Mouse (Mus musculus) layer of hippocampus, postnatal 10 days (tissue): ENCODE data around the gene R3hdml. TPM values are rescaled to one million over a fixed set of nuclear protein-coding genes. Genes with fewer than 3 reads are reported as not detected.
A peak's percentile ranks its signal among the peaks of the same experiment; 100 is the strongest.

ENCODE experiments used
- DNase-seq, 2 experiments: peaks; one replicate each; pipeline ENCODE4 v3.0.0; 2021; ENCODE audit warnings: low spot score in 2 of 2
- total RNA-seq, 2 experiments: library from RNA; stranded (reverse); gene quantifications; 2 replicates each; pipeline ENCODE4 v1.2.3; 2021

Gene R3hdml
- total RNA-seq, 2 experiments from 2014 or later: 0.51 to 0.55 TPM

- DNase-seq: no peak
Measured at GRCm38 (mm10) chr2:163471710-163472465, 20.2 kb upstream of the R3hdml start.

GRCm38 (mm10) chr2:163472466-163472851, 19.7 kb upstream of the R3hdml start, which contains the start of gene Fitm2:
Gene Fitm2, minus strand, starts transcription at chr2:163472629.
- DNase-seq: peak; percentile 97 to 98

- no peak for DNase-seq
Measured at GRCm38 (mm10) chr2:163480191-163480825, 11.8 kb upstream of the R3hdml start.

- DNase-seq: no peak
Measured at GRCm38 (mm10) chr2:163481539-163482029, 10.5 kb upstream of the R3hdml start.

GRCm38 (mm10) chr2:163487360-163487759, 4.8 kb upstream of the R3hdml start:
- DNase-seq: no peak

GRCm38 (mm10) chr2:163489725-163490291, 2.3 kb upstream of the R3hdml start:
- DNase-seq: no peak

GRCm38 (mm10) chr2:163490656-163491055, 1.5 kb upstream of the R3hdml start:
- DNase-seq: no peak

GRCm38 (mm10) chr2:163491351-163491750, 767 bp upstream of the R3hdml start:
- DNase-seq: peak; percentile 35

- DNase-seq: no peak
Measured at GRCm38 (mm10) chr2:163493031-163493430, 913 bp downstream of the R3hdml start.

- DNase-seq: no peak
Measured at GRCm38 (mm10) chr2:163493976-163494375, 1.9 kb downstream of the R3hdml start.

GRCm38 (mm10) chr2:163494456-163494855, 2.3 kb downstream of the R3hdml start:
- DNase-seq: no peak

- no peak for DNase-seq
Measured at GRCm38 (mm10) chr2:163502219-163502618, 10.1 kb downstream of the R3hdml start.

- DNase-seq: no peak
Measured at GRCm38 (mm10) chr2:163503191-163503590, 11.1 kb downstream of the R3hdml start.

- DNase-seq: no peak
Measured at GRCm38 (mm10) chr2:163506300-163507004, 14.3 kb downstream of the R3hdml start, which contains the start of gene Hnf4a. Gene Hnf4a, plus strand, starts transcription at chr2:163506808.

- DNase-seq: no peak
Measured at GRCm38 (mm10) chr2:163525761-163526243, 33.7 kb downstream of the R3hdml start.

GRCm38 (mm10) chr2:163527497-163527896, 35.4 kb downstream of the R3hdml start:
- DNase-seq: no peak

- DNase-seq: no peak
Measured at GRCm38 (mm10) chr2:163530418-163530817, 38.3 kb downstream of the R3hdml start.

GRCm38 (mm10) chr2:163531917-163532316, 39.8 kb downstream of the R3hdml start:
- DNase-seq: peak; percentile 83 to 86

- DNase-seq: no peak
Measured at GRCm38 (mm10) chr2:163533226-163533625, 41.1 kb downstream of the R3hdml start.

GRCm38 (mm10) chr2:163534958-163535524, 42.9 kb downstream of the R3hdml start:
- DNase-seq: peak; percentile 94 to 96

GRCm38 (mm10) chr2:163537443-163537842, 45.3 kb downstream of the R3hdml start:
- DNase-seq: no peak
